Mouse (Mus musculus) megakaryocyte, embryonic 14.5 days (primary cell): ENCODE results near the gene Islr.

Source experiments
- FLI1 ChIP-seq: IDR thresholded peaks from 2 replicates; pipeline ENCODE4 v1.6.1; 2012; ENCODE audit warnings: low read length, inconsistent platforms, mixed read lengths
- GATA1 ChIP-seq: IDR thresholded peaks from 3 replicates; pipeline ENCODE4 v1.6.1; 2012; ENCODE audit warnings: mixed read lengths, low read length, inconsistent platforms, borderline replicate concordance

DNA sequence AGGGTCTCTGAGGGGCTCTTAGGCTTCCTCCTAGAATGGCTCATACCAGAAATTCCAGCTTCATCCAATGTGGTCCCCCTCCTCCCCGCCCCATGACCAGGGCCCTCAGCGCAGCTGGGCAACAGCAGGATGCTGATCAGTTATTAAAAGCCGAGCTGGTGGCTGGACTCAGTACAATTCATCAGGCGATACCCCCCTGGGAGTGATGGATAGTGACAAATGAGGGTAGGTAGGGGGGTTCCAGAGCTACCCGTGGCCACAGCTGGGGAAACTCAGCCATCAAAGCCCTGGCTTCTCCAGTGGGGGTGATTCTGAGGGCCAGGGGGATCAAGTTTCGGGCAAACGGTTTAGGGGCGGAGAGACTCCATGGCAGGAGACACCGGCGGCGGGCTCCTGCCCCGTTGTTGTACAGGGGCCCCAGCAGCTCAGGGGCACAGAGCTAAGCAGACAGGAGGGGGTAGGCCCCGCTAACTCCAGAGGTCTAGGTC, 75.1 kb downstream of the Islr start:
- TF ChIP-seq FLI1, result no peak
- TF ChIP-seq GATA1, result no peak
